Mouse (Mus musculus) liver, embryonic 12.5 days (tissue): ENCODE results near the gene Mybph. TPM values are rescaled to one million over a fixed set of nuclear protein-coding genes. Genes with fewer than 3 reads are reported as not detected.

Experiments used
- ATAC-seq: fragments of 200-750 bp; cut with Nextera tagmentation; 2 replicates; pipeline ENCODE4 v1.8.0; 2017; ENCODE audit warnings: moderate number of reproducible peaks, mild to moderate bottlenecking, moderate library complexity
- H3K27ac ChIP-seq: fragments of 300-500 bp; sonication (generic); 2 replicates; pipeline ENCODE4 v1.5.1; 2016; ENCODE audit warnings: mild to moderate bottlenecking
- H3K27me3 ChIP-seq: fragments of 300-500 bp; sonication (generic); replicated peaks from 2 replicates; pipeline ENCODE4 v1.6.1; 2016; ENCODE audit warnings: mild to moderate bottlenecking, moderate library complexity
- H3K36me3 ChIP-seq: fragments of 300-500 bp; sonication (generic); 2 replicates; pipeline ENCODE4 v1.6.1; 2016; ENCODE audit warnings: mild to moderate bottlenecking, moderate library complexity
- H3K4me1 ChIP-seq: fragments of 300-500 bp; sonication (generic); 2 replicates; pipeline ENCODE4 v1.6.1; 2016
- H3K4me2 ChIP-seq: fragments of 300-500 bp; sonication (generic); 2 replicates; pipeline ENCODE4 v1.6.1; 2016; ENCODE audit warnings: mild to moderate bottlenecking, moderate library complexity
- H3K4me3 ChIP-seq: fragments of 300-500 bp; sonication (generic); 2 replicates; pipeline ENCODE4 v1.5.1; 2016; ENCODE audit warnings: mild to moderate bottlenecking, moderate library complexity
- H3K9ac ChIP-seq: fragments of 300-500 bp; sonication (generic); 2 replicates; pipeline ENCODE4 v1.6.1; 2016; ENCODE audit warnings: mild to moderate bottlenecking, moderate library complexity
- H3K9me3 ChIP-seq: fragments of 300-500 bp; sonication (generic); replicated peaks from 2 replicates; pipeline ENCODE4 v1.6.1; 2016; ENCODE audit warnings: mild to moderate bottlenecking, moderate library complexity
- WGBS: fragments of 180-500 bp; shearing (Covaris S2); methylation state at CpG from one replicate; pipeline ENCODE4 v1.1.7; 2016; ENCODE audit not compliant: insufficient replicate concordance; 5-methylcytosine and 5-hydroxymethylcytosine counted together
- polyA plus RNA-seq: library from polyadenylated mRNA; unstranded; fragments of >200 nt; fragmentation: Nextera tagmentation; extraction: Ambion mirVana; gene quantifications from 2 replicates; pipeline ENCODE4 v1.2.1, GENCODE M21; 2016

Mybph gene
- polyA plus RNA-seq, 1 experiment from 2014 or later: 0.37 TPM

DNA sequence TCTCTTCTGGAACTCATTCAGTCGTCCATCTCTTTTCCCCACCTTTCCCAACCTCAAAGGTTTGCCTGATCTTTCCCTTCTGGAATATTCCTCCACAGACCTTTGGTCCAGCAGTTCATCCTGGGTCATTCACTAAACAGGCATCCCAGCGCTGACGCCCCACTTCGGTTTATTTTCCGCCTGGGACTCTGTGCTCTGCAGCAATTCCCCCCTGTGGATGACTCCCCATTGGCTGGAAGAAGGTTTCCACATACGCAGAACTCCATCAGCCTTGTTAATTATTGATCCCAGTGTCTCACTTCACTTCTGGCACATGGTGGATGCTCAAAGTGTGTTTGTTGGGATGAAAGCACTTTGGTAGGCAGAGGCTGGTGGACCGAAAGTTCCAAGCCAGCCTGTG lies 29.8 kb upstream of the Mybph start:
- no peak overlapping the region for H3K9ac ChIP-seq
- H3K9me3 ChIP-seq: no peaks in the 10 kb centered on the region
- no peak overlapping the region for H3K4me3 ChIP-seq
- 71% methylated on average over 7 of the region's 7 CpGs for WGBS
- H3K27me3 ChIP-seq: peaks cover 27% of the 10 kb centered on the region
- peaks cover 14% of the 10 kb centered on the region for H3K4me1 ChIP-seq
- H3K36me3 ChIP-seq: no peaks in the 10 kb centered on the region
- H3K27ac ChIP-seq: no peak overlapping the region
- H3K4me2 ChIP-seq: no peak overlapping the region
- no peak for ATAC-seq

DNA sequence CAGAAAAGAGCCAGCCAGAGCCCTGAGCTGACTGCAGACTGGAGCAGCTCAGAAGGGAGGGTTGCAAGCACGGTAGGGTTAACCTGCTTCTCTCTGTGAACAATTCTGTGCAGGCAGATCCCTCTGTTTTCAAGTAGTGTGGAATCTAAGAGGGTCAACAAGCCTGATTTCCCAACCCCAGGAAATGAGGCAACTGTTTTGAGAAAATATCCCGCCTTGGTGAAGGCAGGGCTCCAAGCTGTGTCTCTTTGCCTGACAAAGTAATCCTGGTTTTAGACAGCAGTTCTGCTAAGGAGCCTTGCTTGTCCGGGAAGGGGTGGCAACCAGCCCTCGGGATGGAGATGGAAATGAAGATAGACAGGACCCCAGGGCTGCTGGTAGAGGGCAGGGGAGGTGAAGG lies 28.8 kb upstream of the Mybph start:
- Histone ChIP-seq H3K4me3 (no peak overlapping the region), H3K9me3 (no peaks in the 10 kb centered on the region), H3K4me2 (no peak overlapping the region), H3K27me3 (peaks cover 25% of the 10 kb centered on the region), H3K36me3 (no peaks in the 10 kb centered on the region), H3K4me1 (peaks cover 19% of the 10 kb centered on the region), H3K27ac (no peak overlapping the region), H3K9ac (no peak overlapping the region)
- 53% methylated on average over 4 of the region's 4 CpGs for WGBS
- no peak for ATAC-seq

DNA sequence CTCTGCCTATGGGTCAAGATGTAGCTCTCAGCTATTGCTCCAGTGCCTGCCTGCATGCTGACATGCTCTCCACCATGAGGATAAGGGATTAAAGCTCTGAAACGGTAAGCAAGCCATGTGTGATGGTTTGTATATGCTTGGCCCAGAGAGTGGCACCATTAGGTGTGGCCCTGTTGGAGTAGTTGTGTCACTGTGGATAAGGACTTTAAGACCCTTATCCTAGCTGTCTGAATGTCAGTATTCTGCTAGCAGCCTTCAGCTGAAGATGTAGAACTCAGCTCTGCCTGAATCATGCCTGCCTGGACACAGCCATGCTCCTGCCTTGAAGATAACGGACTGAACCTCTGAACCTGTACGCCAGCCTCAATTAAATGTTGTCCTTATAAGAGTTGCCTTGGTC lies 26.7 kb upstream of the Mybph start:
- no peaks in the 10 kb centered on the region for H3K9me3 ChIP-seq
- WGBS: 70% methylated on average over 3 of the region's 3 CpGs
- ATAC-seq: peak; percentile 57

GRCm38 (mm10) chr1:134167416-134168305 lies 25.6 kb upstream of the Mybph start:
- Histone ChIP-seq H3K4me3 (no peak overlapping the region), H3K4me2 (0 out of 2 replicates have a peak overlapping the region, but pooled peaks have one; percentile 9), H3K36me3 (no peaks in the 10 kb centered on the region), H3K27me3 (peaks cover 17% of the 10 kb centered on the region; the same call in 1 of the 2 replicates), H3K9ac (no peak overlapping the region), H3K27ac (no peak overlapping the region), H3K4me1 (peaks cover 19% of the 10 kb centered on the region), H3K9me3 (no peaks in the 10 kb centered on the region)
- ATAC-seq: no peak
- 33% methylated on average over 14 of the region's 14 CpGs for WGBS

More for the DNA sequence above, 26.7 kb upstream of the Mybph start:
- peaks cover 17% of the 10 kb centered on the region; the same call in 1 of the 2 replicates for H3K27me3 ChIP-seq
- no peaks in the 10 kb centered on the region for H3K36me3 ChIP-seq
- H3K4me3 ChIP-seq: no peak overlapping the region
- no peak overlapping the region for H3K27ac ChIP-seq
- no peak overlapping the region for H3K9ac ChIP-seq
- H3K4me1 ChIP-seq: peaks cover 19% of the 10 kb centered on the region
- no peak overlapping the region for H3K4me2 ChIP-seq

DNA sequence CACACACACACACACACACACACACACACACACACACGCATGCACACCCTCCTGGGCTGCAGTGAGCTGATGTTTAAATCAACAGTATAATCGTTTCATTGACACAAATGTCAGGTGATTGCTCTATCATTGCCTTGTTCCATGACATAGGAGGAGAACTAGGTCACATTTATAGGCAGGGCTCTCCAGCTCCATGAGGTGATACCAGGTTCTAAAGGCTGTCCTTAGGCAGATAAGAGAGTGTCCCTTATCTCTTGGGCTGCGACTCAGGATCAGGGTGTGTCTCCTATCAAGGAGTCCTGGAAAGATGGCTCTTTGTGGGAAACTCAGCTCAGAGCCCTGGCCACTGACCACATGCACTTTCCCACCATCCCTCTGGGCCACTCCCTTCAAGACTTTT lies 24.7 kb upstream of the Mybph start:
- Histone ChIP-seq H3K36me3 (no peaks in the 10 kb centered on the region), H3K4me3 (no peak overlapping the region), H3K9ac (no peak overlapping the region), H3K27me3 (peaks cover 13% of the 10 kb centered on the region; the same call in 1 of the 2 replicates), H3K27ac (no peak overlapping the region), H3K4me2 (no peak overlapping the region), H3K9me3 (no peaks in the 10 kb centered on the region), H3K4me1 (peaks cover 19% of the 10 kb centered on the region)
- ATAC-seq: peak; percentile 71; the same call in 1 of the 2 replicates
- WGBS: 36% methylated on average over 3 of the region's 3 CpGs

DNA sequence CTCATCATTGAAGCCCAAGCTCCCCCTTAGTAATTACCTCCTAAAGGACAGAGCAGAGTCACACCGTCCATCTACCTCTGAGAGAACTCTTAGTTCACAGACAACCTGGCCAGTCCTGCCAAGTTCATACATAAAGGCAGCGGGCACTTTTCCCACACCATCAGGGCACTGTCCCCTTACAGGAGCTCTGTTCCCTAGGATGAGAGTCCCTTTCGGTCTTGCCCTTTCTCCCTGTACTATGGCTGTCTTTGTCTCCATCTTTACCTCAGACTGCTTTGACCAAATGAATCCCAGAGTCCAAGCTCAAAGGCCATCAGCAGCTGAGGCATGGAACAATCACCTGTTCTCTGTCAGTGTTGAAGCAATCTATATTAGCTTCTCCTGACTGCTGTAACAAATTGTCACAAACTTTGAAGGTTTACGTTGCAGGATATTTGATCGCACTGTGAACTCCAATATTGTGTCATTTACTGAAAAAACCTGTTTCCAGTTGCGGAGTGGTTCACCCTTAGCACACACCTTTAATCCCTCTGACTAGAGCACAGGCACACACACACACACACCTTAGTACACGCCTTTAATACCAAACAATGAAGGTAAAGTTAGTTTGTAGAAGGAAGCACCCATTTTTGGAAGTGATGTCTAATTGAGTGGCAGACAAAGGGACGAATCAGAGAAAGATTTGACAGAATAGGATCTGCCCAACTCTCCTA lies 24.1 kb upstream of the Mybph start:
- no peak overlapping the region for H3K4me2 ChIP-seq
- no peak overlapping the region for H3K27ac ChIP-seq
- peaks cover 19% of the 10 kb centered on the region for H3K4me1 ChIP-seq
- no peak overlapping the region for H3K9ac ChIP-seq
- H3K27me3 ChIP-seq: peaks cover 10% of the 10 kb centered on the region; the same call in 1 of the 2 replicates
- H3K36me3 ChIP-seq: no peaks in the 10 kb centered on the region
- no peak overlapping the region for H3K4me3 ChIP-seq
- 69% methylated on average over 8 of the region's 8 CpGs for WGBS
- H3K9me3 ChIP-seq: no peaks in the 10 kb centered on the region
- no peak for ATAC-seq

- 68% methylated on average over 7 of the region's 7 CpGs for WGBS
- ATAC-seq: no peak
- Histone ChIP-seq H3K9me3 (no peaks in the 10 kb centered on the region), H3K4me1 (peaks cover 9% of the 10 kb centered on the region), H3K4me2 (no peak overlapping the region), H3K27ac (no peak overlapping the region), H3K27me3 (0 out of 2 replicates have a peak, but pooled peaks cover 9% of the 10 kb centered on the region), H3K36me3 (no peaks in the 10 kb centered on the region), H3K4me3 (no peak overlapping the region), H3K9ac (no peak overlapping the region)
Observed at GRCm38 (mm10) chr1:134173081-134173480, 20.2 kb upstream of the Mybph start.

- Histone ChIP-seq H3K4me1 (peaks cover 8% of the 10 kb centered on the region), H3K36me3 (no peaks in the 10 kb centered on the region), H3K27ac (no peak overlapping the region), H3K27me3 (peaks cover 18% of the 10 kb centered on the region; the same call in 1 of the 2 replicates), H3K9me3 (no peaks in the 10 kb centered on the region), H3K9ac (no peak overlapping the region), H3K4me3 (no peak overlapping the region), H3K4me2 (no peak overlapping the region)
- ATAC-seq: no peak
- WGBS: 74% methylated on average over 5 of the region's 5 CpGs
Observed at GRCm38 (mm10) chr1:134177976-134178375, 15.3 kb upstream of the Mybph start.

- no peak for ATAC-seq
- Histone ChIP-seq H3K4me2 (no peak within 1 kb of the TSS), H3K36me3 (no peaks in the 10 kb centered on the region), H3K27ac (no peak within 1 kb of the TSS), H3K4me1 (peaks cover 8% of the 10 kb centered on the region), H3K27me3 (peaks cover 31% of the 10 kb centered on the region; the same call in 1 of the 2 replicates), H3K4me3 (no peak within 1 kb of the TSS), H3K9me3 (no peaks in the 10 kb centered on the region), H3K9ac (no peak within 1 kb of the TSS)
- WGBS: 59% methylated on average over 4 of the region's 4 CpGs
Observed at GRCm38 (mm10) chr1:134182025-134182424, 11.2 kb upstream of the Mybph start, which contains the start of gene Chil1. TSS of gene Chil1 (plus strand) at chr1:134182176.

- Histone ChIP-seq H3K4me2 (no peak overlapping the region), H3K9ac (no peak overlapping the region), H3K9me3 (no peaks in the 10 kb centered on the region), H3K4me3 (no peak overlapping the region), H3K36me3 (no peaks in the 10 kb centered on the region), H3K27ac (no peak overlapping the region), H3K27me3 (peaks cover 50% of the 10 kb centered on the region), H3K4me1 (peaks cover 5% of the 10 kb centered on the region)
- no peak for ATAC-seq
- WGBS: 64% methylated on average over 4 of the region's 4 CpGs
Observed at GRCm38 (mm10) chr1:134184089-134184488, 9.2 kb upstream of the Mybph start.

GRCm38 (mm10) chr1:134188217-134188616 lies 5.0 kb upstream of the Mybph start:
- Histone ChIP-seq H3K9ac (no peak overlapping the region), H3K27me3 (peaks cover 67% of the 10 kb centered on the region), H3K27ac (no peak overlapping the region), H3K4me2 (no peak overlapping the region), H3K4me1 (0 out of 2 replicates have a peak, but pooled peaks cover 9% of the 10 kb centered on the region), H3K9me3 (no peaks in the 10 kb centered on the region), H3K4me3 (no peak overlapping the region), H3K36me3 (no peaks in the 10 kb centered on the region)
- no peak for ATAC-seq
- 73% methylated on average over 5 of the region's 5 CpGs for WGBS
